Mouse (Mus musculus) left cerebral cortex, postnatal 36 days (tissue): Measurements from ENCODE around the gene Entpd1. TPM values are rescaled to one million over a fixed set of nuclear protein-coding genes. Genes with fewer than 3 reads are reported as not detected.
"Not testable (repeated sequence)": the region's sequence is repeated elsewhere in the genome, so short reads cannot be mapped to it uniquely, and the experiment has no call there.

Experiments
- DNase-seq, 2 experiments: peaks; one replicate each; pipeline ENCODE4 v3.0.0; 2021 to 2022; ENCODE audit warnings: low spot score in 2 of 2, mixed read lengths in 1 of 2
- intact Hi-C: fragments of 180-260 bp; cut with DNase I; formaldehyde crosslinking; loops from one replicate; pipeline ENCODE4 v1.15.1; 2025
- total RNA-seq, 2 experiments: library from RNA; stranded (reverse); gene quantifications; 2 replicates each; pipeline ENCODE4 v1.2.3; 2021

Gene Entpd1
- total RNA-seq: 10 to 100 TPM; 12.5 to 16.9 TPM

DNA sequence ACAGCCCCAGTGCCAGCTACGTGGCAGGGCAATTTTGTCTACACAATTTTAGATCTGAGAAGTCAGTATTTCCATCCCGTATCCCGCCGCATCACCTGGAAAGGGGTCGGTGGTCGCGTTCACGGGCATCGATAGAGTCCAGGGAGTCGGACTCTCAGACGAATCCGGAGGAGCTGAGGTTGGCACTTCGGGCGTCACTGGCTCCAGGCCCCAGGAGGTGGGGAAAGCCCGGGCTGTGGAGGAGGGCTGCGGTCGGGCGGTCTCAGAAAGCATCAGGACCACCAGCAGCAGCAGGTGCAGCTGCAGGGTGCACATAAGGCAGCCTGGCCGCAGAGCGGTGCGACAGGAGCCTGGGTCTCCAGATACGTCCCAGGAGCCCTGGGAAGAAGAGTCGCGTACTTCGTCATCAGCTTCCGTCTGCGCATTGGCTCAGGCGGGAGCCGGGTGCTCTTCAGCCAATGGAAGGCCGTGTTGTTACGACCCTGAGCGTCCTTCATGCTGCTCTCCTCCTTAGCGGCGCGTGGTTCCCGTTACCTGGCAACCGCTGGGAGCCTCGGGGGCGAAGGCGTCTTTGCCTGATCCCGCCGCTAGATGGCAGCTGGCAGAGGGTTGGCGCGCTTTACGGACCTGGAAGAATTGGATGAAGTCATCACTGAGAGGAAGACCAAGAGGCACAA, at the start of gene Entpd1, which contains the start of gene Tctn3:
TSS of gene Entpd1 (plus strand) at position 537 of the 677 bp plus-strand sequence.
TSS of gene Tctn3 (minus strand) at position 404 of the 677 bp plus-strand sequence.
- DNase-seq: peak; percentile 93 to 96
- intact Hi-C loops: loop anchor here (1.0 to 5.0 kb wide), 2 partner anchors 110 to 220 kb away; partner anchors contain the start of gene Ccnj

DNA sequence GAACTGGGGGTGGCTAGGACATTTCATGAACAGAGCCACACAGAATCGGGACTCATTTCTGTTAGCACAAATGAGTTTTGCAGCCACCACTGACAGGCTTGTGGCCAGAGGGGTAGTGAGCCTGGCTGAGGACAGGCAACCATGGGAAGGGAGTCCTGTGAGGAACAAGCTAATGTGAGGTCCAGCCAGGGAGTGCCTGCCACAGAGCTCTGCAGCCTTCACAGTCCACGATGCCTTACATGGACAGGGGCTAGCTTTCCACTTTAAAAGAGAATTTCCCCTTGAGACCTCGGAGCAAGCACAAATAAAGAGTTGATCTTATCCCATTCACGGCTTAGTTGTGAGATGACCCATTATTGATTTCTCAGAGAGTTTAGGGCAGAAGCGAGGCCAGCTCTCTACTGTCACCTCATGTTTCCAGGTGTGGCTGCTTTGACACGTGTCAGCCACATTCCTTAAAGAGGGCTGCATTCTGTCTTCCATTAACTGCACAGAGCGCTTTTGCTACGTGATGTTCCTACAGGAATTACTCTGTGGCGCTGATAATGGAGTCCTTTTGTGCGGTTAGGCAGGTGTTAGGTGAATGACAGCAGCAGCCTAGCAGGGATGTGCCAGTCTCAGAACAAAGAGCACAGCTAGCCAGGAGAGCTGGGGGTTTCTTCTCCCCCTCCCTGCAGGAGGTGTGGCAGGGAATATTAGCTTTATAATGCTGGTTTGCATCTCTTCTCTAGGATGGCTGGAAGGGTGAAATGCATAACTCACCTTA, 48.1 kb upstream of the Entpd1 start:
- no peak for DNase-seq
- intact Hi-C loops: no loop called here

- intact Hi-C loops: no loop called here
- no peak for DNase-seq
Measured at GRCm38 (mm10) chr19:40567616-40568015, 44.5 kb upstream of the Entpd1 start.

DNA sequence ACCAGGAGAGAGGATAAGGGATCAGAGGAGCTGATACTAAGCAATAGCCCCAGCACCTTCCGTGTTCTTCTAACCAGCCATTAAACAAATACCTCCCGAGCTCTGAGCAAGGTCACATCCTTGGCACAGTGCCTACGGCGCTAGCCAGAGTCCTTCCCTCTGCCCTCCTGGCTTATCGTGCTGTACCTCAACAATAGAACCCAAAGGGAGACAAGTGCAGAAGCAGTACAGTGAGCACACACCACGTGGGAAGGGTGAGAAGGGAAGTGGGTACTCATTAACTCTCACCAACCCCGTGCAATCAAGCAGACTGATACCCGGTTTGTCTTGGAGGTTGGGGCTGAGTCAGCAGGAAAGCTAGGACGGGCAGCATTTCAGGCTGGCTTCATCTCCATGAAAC, 41.4 kb upstream of the Entpd1 start:
- DNase-seq: no peak

DNA sequence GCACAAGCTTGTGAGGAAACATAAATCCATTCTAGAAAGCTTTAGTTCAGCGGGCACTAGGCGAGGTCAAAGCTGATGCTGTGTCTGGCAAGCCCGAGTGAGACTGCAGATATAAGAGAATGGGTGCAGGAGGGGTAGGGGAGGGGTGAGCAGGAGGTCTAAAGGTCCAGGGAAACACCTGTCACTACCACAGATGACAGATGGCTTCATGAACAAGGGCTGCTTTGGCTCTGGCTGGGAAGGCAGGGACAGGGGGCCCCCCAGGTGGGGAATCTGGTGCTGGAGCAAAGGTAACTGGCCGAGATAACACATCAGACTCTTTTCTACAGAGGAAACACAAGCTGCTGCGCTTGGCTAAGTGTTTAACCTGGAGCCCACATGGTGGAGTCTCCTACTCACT, 36.7 kb upstream of the Entpd1 start:
- intact Hi-C loops: no loop called here
- DNase-seq: no peak

More for the DNA sequence above, 41.4 kb upstream of the Entpd1 start:
- intact Hi-C loops: no loop called here

DNA sequence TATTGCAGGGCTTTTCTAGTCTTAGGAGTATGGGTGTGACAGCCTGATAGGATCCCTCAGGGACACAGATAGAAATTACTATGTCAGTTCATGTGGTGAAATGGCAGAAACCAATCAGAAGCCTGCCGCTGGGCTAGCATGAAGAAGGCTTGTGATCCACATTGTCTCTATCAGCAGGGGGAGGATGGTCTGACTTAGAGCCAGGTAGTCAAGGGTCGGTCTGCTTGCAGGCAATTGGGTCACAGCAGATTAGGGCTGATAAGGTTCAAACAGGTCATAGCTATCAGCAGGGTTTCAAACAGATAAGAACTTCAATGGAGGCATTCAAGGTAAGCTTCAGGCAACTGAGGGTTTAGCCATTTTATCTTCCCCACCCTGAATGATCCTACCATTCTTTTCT, 31.3 kb upstream of the Entpd1 start:
- intact Hi-C loops: no loop called here
- DNase-seq: no peak

- no peak for DNase-seq
- intact Hi-C loops: no loop called here
Measured at GRCm38 (mm10) chr19:40581662-40582061, 30.5 kb upstream of the Entpd1 start.

DNA sequence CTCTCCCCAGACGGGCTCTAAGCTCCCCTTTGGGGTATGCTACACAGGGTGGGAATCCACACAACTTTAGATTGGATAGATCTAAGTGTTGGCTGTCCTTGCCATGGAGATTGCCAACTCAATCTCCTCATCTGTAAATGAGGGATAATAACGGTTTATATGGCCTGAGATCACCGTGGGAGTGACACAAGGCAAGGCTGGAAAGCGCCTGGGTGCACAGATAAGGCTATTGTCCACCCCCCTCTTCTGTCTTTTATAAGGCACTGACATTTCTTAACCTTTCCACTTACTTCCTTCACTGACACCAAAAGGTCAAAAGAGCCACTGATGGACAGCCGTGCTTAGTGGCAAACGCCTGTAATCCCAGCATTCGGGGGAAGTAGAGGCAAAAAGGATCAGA, 25.3 kb upstream of the Entpd1 start:
- intact Hi-C loops: no loop called here

DNA sequence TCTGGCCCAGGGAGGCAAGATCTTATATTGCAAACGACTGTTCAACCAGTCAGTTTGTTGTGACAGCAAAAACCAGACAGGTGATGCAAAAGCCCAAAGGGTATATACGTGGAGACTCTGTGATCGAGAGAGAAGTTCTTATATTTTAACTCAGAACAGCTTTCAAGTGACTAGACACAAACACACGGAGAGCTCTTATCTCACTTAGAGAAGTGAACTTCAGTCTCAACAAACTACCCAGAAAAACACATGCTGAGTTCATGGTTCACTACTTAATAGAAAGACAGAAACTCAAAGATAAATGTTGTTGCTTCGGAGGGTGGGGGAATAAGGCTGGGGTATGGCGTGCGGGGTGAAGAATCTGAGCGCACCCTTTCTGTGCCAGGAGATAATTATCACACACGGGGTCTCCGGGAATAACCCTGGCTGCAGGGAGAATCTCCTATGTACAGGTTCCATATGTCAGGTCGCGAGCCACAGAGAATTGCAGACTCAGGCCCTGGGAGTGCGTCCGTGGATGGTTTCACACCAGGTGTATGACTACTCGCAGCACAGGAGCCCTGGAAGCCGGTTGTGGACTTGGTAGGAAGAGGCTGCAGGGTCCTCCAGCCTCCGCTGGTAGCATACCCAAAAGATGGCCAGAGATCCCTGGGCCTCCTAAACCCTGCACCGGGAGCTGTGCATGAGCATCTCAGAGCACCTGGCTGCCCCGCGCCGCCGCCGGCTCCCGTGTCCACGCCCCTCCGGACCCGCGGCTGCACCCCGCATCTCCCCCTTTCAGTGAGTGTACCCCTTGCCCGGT, 24.5 kb upstream of the Entpd1 start:
- intact Hi-C loops: no loop called here
- no peak for DNase-seq

More for the DNA sequence above, 25.3 kb upstream of the Entpd1 start:
- DNase-seq: no peak

DNA sequence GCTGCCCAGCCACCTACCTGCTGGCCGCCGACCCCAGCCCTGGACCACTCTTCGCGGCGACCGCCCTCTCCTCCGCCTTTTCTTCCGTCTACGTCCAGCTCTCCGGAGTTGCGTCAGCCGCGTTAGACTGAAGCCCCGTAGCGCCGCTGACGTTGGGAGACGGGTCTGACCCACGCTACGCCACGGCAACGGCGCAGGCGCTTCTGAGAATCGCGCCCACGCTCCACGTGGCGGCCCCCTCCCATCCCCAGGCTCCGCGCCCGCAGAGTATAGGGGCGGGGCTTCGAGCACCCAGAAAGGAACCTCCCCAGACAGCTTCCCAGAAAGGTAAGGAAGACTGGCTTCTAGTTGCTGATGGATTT, 23.9 kb upstream of the Entpd1 start, which contains the start of gene Aldh18a1:
TSS of gene Aldh18a1 (minus strand) at position 171 of the 362 bp plus-strand sequence.
- DNase-seq: peak; percentile 94 to 95
- intact Hi-C loops: no loop called here

GRCm38 (mm10) chr19:40588847-40589529, 23.2 kb upstream of the Entpd1 start:
- DNase-seq: peak; percentile 82 to 84
- intact Hi-C loops: no loop called here

DNA sequence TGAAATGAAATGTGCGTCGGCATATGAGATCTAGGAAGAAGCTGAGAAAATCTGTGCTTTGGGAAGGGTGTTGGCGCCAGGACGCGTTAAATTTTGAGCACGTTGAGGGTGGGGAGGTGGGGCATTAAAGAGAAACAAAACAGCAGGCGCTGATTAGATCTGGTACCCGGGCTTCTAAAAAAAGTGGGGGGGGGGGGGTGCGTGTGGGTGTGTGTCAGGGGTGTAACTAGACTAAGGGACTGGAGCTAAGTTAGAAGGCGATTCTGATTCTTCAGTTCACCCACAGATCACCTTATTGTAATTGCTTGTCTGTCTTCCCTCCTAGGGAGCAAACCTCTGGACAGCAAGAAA, 22.7 kb upstream of the Entpd1 start:
- intact Hi-C loops: no loop called here
- no peak for DNase-seq

DNA sequence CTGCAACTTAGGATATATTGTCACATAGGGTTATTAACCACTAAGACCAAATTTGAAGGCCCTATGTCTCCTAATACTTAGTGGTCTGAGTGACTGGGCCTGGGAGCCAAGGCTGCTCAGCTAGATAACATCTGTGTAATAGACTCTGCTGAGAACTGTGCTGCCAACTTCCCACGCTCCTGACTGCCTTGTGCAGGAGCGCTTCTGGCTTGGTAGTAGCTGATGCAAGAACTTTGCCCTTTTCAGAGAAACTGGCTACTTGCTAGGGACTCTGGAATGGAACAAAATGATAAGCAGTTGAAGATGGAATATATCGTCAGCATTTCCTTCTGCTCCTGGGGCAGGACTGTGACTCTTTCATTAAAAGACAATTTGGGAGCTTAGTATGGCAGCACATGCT, 16.9 kb upstream of the Entpd1 start:
- intact Hi-C loops: no loop called here
- no peak for DNase-seq

DNA sequence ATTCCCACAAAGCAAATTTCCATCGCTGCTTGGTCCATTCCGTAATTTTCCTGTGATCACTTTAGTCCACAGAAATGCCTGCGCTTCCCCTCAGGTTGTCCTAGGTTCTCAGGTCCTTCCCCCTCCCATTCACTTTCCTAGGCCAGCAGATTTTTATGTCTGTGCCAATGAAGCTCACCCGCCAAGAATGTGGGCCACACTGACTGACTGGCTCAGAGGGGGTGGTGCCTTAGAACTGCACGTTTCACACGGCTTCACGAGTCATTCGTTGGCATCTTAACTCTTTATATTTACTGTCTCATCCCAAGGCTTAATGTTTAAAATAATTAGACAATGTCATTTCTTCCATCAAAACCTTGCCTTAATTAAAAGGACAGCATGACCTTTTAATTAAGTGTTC, 16.3 kb upstream of the Entpd1 start:
- DNase-seq: no peak

GRCm38 (mm10) chr19:40600846-40601245, 11.3 kb upstream of the Entpd1 start:
- DNase-seq, intact Hi-C loops: not testable (repeated sequence)

More for the DNA sequence above, 16.3 kb upstream of the Entpd1 start:
- intact Hi-C loops: no loop called here

GRCm38 (mm10) chr19:40601870-40602269, 10.3 kb upstream of the Entpd1 start:
- intact Hi-C loops: no loop called here

DNA sequence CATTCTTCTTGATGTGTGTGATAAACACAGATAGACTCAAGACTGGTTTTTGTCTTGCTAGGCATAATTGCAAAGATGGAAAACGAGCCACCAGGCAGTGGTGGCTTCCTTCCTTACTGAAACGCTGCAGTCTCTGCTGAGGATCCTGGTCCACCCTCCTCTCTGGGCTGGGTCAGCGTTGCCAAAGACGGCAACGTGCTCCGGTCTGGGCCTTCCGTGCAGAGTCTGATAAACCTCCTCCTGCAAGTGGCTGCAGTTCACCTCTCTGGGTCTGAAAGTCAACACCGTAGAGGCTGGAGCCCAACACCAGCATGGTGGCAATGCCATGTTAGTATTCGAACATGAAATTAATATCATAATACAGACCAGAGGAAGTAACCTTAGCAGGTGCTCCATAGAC, 7.0 kb upstream of the Entpd1 start:
- DNase-seq: no peak
- intact Hi-C loops: no loop called here

More at GRCm38 (mm10) chr19:40601870-40602269, 10.3 kb upstream of the Entpd1 start:
- no peak for DNase-seq

DNA sequence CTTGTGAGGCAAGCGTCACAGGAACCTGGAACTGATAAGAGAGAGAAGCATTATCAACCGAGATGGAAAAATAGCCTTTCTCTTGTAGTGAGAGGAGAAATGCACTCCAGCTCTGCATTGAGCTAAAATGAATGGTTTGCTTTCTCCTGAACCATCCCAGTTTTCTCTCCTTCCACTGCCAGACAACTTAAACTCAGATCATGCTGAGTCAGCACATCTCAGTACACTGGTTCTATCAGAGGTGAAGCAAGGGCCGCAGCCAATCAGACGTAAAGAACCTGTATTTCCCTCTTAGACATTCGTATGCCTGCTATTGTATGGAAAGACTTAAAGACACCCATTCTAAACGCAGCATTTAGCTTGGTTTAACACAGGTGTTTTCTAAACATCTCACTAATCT, 4.5 kb upstream of the Entpd1 start:
- no peak for DNase-seq
- intact Hi-C loops: no loop called here

DNA sequence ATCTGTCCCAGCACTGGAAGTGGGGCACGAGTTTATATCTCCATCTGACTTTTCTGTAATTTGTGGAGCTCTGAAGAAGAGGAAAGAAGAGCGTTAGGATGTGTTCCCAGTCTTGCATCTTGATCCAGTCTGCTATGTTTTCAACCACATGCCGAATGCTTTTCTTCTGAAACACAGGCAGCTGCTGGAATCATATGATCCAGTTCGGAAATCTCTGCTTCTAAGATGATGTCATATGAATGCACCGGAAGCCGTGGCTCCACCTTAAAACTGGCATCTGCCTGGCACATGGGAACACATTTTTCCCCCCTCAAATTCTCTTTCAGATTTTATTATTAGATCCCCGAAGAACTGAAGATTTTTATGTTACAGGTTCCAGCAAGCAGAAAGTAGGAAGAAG, 2.6 kb downstream of the Entpd1 start:
- DNase-seq: no peak
- intact Hi-C loops: loop anchor here (5.0 kb wide), 1 partner anchor 217 kb away; the partner anchor contains the start of gene Ccnj

- DNase-seq: no peak
- intact Hi-C loops: no loop called here
Measured at GRCm38 (mm10) chr19:40616021-40616420, 3.9 kb downstream of the Entpd1 start.
